Mouse (Mus musculus) activated CD4-positive, CD25-positive, alpha-beta regulatory T cell (primary cell): ENCODE data around the gene Ddx59. TPM values are rescaled to one million over a fixed set of nuclear protein-coding genes. Genes with fewer than 3 reads are reported as not detected.

Experiments
- polyA plus RNA-seq, 2 experiments: library from polyadenylated mRNA; unstranded; fragments of 100-300 nt; shearing (Covaris generic); gene quantifications; one replicate each; pipeline ENCODE4 v1.2.1; 2017

The Ddx59 gene
- polyA plus RNA-seq: 10 to 100 TPM in 1 of 2 experiments, 1 to 10 TPM in 1; 9.8 to 17.1 TPM

GRCm38 (mm10) chr1:136414798-136415755, at the start of gene Ddx59:
Gene Ddx59, plus strand, starts transcription at chr1:136415271.

GRCm38 (mm10) chr1:136466143-136466811, 51.2 kb downstream of the Ddx59 start, which contains the start of gene Kif14:
Gene Kif14, plus strand, starts transcription at chr1:136466343.

Other genes with a start within 250 kb of the Ddx59 start
- gene Mroh3, start 202.4 kb upstream of the Ddx59 start, polyA plus RNA-seq: not detected
- gene Inava, start 181.0 kb upstream of the Ddx59 start, polyA plus RNA-seq: under 1 TPM in 1 of 2 experiments, not detected in 1; 0.33 TPM
- gene Gpr25, start 154.4 kb upstream of the Ddx59 start, polyA plus RNA-seq: under 1 TPM; 0.20 to 0.48 TPM
- 1 to 10 TPM; 7.6 to 8.9 TPM for gene Camsap2, start 69.2 kb upstream of the Ddx59 start, polyA plus RNA-seq
- gene Kif14, start 51.1 kb downstream of the Ddx59 start, polyA plus RNA-seq: 1 to 10 TPM in 1 of 2 experiments, under 1 TPM in 1; 0.18 to 2.1 TPM
- gene Zfp281, start 209.6 kb downstream of the Ddx59 start, polyA plus RNA-seq: 10 to 100 TPM; 45.4 to 50.3 TPM